Mouse (Mus musculus) cortical plate, adult 2 months (tissue): ENCODE measurements around the gene Fancf. TPM values are rescaled to one million over a fixed set of nuclear protein-coding genes. Genes with fewer than 3 reads are reported as not detected.

ENCODE experiments used
- H3K27ac ChIP-seq: fragments of 200-500 bp; 2 replicates; pipeline ENCODE4 v1.5.1; 2012; ENCODE audit warnings: low read length, control low read depth, inconsistent platforms; ENCODE audit not compliant: insufficient read depth
- H3K4me1 ChIP-seq: fragments of 200-500 bp; 2 replicates; pipeline ENCODE4 v1.6.1; 2011; ENCODE audit warnings: low read length; ENCODE audit not compliant: control insufficient read depth, insufficient read depth
- H3K4me3 ChIP-seq: fragments of 200-500 bp; 2 replicates; pipeline ENCODE4 v1.5.1; 2011; ENCODE audit warnings: mild to moderate bottlenecking, low read length, control low read depth; ENCODE audit not compliant: insufficient read depth
- CTCF ChIP-seq: fragments of 200-500 bp; IDR thresholded peaks from 2 replicates; pipeline ENCODE4 v1.5.1; 2011; ENCODE audit warnings: mild to moderate bottlenecking, control low read depth, low read length; ENCODE audit not compliant: insufficient read depth; ENCODE audit errors: extremely low read depth
- POLR2A ChIP-seq: fragments of 200-500 bp; IDR thresholded peaks from 2 replicates; pipeline ENCODE4 v1.6.1; 2011; ENCODE audit warnings: mild to moderate bottlenecking, low read length, control low read depth; ENCODE audit not compliant: insufficient read depth; ENCODE audit errors: extremely low read depth
- polyA plus RNA-seq: library from polyadenylated mRNA; depleted of rRNA; stranded (reverse); fragments of >200 nt; gene quantifications from 2 replicates; pipeline ENCODE4 v1.2.3, GENCODE M21; 2012; rRNA removed

Fancf gene
- polyA plus RNA-seq, 1 experiment: 4.8 TPM

GRCm38 (mm10) chr7:51851890-51852507 is 10.1 kb downstream of the Fancf start:
- H3K27ac ChIP-seq: no peak overlapping the region
- H3K4me1 ChIP-seq: no peaks in the 10 kb centered on the region; the same call in 1 of the 2 replicates
- no peak overlapping the region for H3K4me3 ChIP-seq
- no peak for TF ChIP-seq POLR2A
- TF ChIP-seq CTCF: no peak

- TF ChIP-seq CTCF (no peak), POLR2A (no peak)
- no peaks in the 10 kb centered on the region; the same call in 1 of the 2 replicates for H3K4me1 ChIP-seq
- no peak overlapping the region for H3K27ac ChIP-seq
- no peak overlapping the region for H3K4me3 ChIP-seq
Measured at GRCm38 (mm10) chr7:51850877-51851276, 11.2 kb downstream of the Fancf start.

- Histone ChIP-seq H3K27ac (no peak overlapping the region), H3K4me1 (no peaks in the 10 kb centered on the region), H3K4me3 (no peak overlapping the region)
- TF ChIP-seq POLR2A: no peak
- TF ChIP-seq CTCF: no peak
Measured at GRCm38 (mm10) chr7:51840515-51840914, 21.6 kb downstream of the Fancf start.

DNA sequence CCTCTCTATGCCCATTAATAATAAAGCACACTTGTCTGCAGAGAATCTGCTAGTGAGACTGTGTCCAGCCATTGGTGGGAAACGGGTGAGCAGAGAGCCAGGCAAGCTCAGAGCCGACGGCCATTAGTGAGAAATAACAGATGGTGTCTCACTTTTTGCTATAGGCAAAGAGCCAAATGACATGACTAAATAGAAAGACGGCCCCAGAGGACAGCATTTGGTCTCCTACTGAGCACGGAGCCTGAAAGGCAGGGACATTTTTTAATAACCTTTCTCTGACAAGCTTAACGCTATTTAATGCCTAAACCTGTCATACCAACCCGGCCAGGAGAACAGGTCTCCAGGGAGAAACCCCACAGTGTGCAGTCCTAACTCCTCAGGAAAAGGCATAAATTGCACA is 30.1 kb downstream of the Fancf start:
- no peak for TF ChIP-seq POLR2A
- TF ChIP-seq CTCF: no peak
- Histone ChIP-seq H3K4me1 (no peaks in the 10 kb centered on the region), H3K27ac (no peak overlapping the region), H3K4me3 (no peak overlapping the region)

- TF ChIP-seq CTCF (no peak), POLR2A (no peak)
- Histone ChIP-seq H3K4me3 (no peak overlapping the region), H3K4me1 (no peaks in the 10 kb centered on the region), H3K27ac (no peak overlapping the region)
Measured at GRCm38 (mm10) chr7:51823562-51824338, 38.3 kb downstream of the Fancf start.

- Histone ChIP-seq H3K27ac (no peak overlapping the region), H3K4me1 (no peaks in the 10 kb centered on the region), H3K4me3 (no peak overlapping the region)
- no peak for TF ChIP-seq POLR2A
- no peak for TF ChIP-seq CTCF
Measured at GRCm38 (mm10) chr7:51821467-51821866, 40.6 kb downstream of the Fancf start.

GRCm38 (mm10) chr7:51819891-51820290 is 42.2 kb downstream of the Fancf start:
- Histone ChIP-seq H3K27ac (no peak overlapping the region), H3K4me1 (no peaks in the 10 kb centered on the region), H3K4me3 (no peak overlapping the region)
- TF ChIP-seq CTCF (no peak), POLR2A (no peak)

DNA sequence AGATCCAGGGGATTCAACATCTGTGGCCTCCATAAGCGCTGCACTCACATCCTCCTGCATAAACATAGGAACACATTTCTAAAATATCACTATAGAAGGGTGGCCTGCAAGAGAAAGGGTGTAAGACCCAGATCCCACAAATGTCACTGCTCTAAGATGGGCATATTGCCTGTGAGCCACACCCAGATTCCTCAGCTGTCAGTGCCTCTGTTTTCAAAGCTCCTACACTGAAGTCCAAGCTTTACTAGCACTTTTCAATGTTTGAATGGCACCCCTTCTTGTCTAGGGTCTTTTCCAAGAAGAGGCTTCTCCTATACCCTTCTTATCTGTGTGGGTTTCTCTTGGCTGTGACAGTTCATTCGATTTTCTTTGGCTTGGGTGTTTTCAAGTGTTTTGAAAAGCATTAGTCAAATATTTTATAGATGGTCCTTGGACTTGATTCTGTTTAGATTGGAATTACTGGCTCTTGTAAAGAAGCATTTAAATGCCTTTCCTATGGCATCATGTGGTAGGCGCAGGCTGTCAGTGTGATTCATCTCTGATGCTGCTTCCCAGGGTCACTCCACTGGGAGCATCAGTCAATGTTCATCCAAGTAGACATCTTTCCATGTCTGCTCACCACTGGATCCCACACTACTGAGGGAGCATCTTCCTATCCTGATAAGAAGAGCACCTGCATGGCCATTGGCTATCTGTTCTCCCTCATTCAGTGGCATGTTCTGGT is 43.7 kb downstream of the Fancf start:
- no peak for TF ChIP-seq CTCF
- TF ChIP-seq POLR2A: no peak
- Histone ChIP-seq H3K4me1 (no peaks in the 10 kb centered on the region), H3K27ac (no peak overlapping the region), H3K4me3 (no peak overlapping the region)

- Histone ChIP-seq H3K27ac (no peak overlapping the region), H3K4me1 (no peaks in the 10 kb centered on the region), H3K4me3 (no peak overlapping the region)
- no peak for TF ChIP-seq POLR2A
Measured at GRCm38 (mm10) chr7:51816283-51816839, 45.7 kb downstream of the Fancf start.

DNA sequence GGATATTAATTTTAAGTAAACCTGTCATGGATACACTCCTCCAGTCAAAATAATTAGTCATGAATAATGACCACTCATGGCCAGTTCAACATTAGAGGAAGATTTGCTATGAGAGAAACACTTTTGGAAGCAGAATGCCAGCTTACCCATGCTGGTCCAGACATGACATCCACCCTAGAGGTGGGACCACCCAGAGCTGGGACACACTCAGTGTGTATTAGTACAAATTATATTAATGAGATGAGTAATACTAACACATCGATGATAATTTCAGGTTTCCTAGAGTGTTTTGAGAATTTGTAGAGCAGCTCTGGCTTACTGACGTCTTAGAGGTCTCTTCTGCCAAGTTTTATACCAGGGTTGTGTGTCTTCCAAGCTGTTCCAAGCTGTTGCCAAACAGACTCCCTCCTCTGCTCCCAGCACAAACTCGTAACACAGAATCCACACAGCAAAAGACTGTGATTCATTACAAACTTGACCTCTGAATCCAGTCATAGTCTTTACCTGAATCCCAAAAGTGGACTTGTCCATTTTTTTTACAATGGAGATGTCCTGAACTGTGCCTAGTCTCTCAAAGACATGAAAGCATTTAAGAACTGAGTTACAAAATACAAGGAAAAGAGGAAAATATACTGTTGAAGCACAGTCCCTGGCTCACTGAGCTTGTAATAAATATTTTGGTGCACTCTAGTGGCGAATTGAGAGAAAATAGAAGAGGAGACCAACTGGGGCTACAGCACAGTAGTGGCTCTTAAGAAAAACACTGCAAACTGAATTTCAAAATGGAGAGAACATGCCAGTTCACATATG is 46.4 kb downstream of the Fancf start:
- no peaks in the 10 kb centered on the region for H3K4me1 ChIP-seq
- no peak overlapping the region for H3K27ac ChIP-seq
- TF ChIP-seq POLR2A (no peak), CTCF (no peak)
- no peak overlapping the region for H3K4me3 ChIP-seq

Other genes starting within 250 kb of the Fancf start
- gene Slc17a6, start 240.3 kb downstream of the Fancf start, polyA plus RNA-seq: 9.1 and 10.8 TPM in 2 replicates
- gene Gas2, start 252 bp downstream of the Fancf start, polyA plus RNA-seq: 10.9 and 11.7 TPM in 2 replicates
- gene Svip, start 143.8 kb upstream of the Fancf start, polyA plus RNA-seq: 41.7 and 42.7 TPM in 2 replicates
- not detected in 2 replicates for gene 1700015G11Rik, start 153.5 kb upstream of the Fancf start, polyA plus RNA-seq